Mouse (Mus musculus) lung, postnatal 0 days (tissue): ENCODE measurements at regions not wholly inside any gene's neighbourhood (a gene's known extent, or its start where the extent isn't known, plus 50 kb on each side); places are given as distances from the start of the nearest gene placed in this dataset.

Source experiments
- CTCF ChIP-seq: IDR thresholded peaks from 2 replicates; pipeline ENCODE4 v1.5.1; 2016; ENCODE audit warnings: antibody characterized with exemption, mild to moderate bottlenecking
- EP300 ChIP-seq: IDR thresholded peaks from 2 replicates; pipeline ENCODE4 v1.6.1; 2016; ENCODE audit warnings: antibody characterized with exemption, mild to moderate bottlenecking, control low read depth

- TF ChIP-seq CTCF, result no peak
- no peak for TF ChIP-seq EP300
These were observed 83.0 kb upstream of the Ptger4 start for GRCm38 (mm10) chr15:5326996-5327395.
